Mouse (Mus musculus) heart, embryonic 14.5 days (tissue): ENCODE results near the gene Serpinb7. TPM values are rescaled to one million over a fixed set of nuclear protein-coding genes. Genes with fewer than 3 reads are reported as not detected.

Experiments used
- ATAC-seq: fragments of 200-750 bp; cut with Nextera tagmentation; 2 replicates; pipeline ENCODE4 v1.8.0; 2017; ENCODE audit warnings: low read depth, moderate TSS enrichment; ENCODE audit not compliant: insufficient number of reproducible peaks, insufficient read depth, low FRiP score
- H3K27ac ChIP-seq, 2 experiments: fragments of 200-500 bp in 1 of 2; fragments of 300-500 bp in 1 of 2; sonication (generic) in 1 of 2; replicated peaks in 1 of 2; 2 replicates each; pipeline ENCODE4 v1.5.1; 2012 to 2014; ENCODE audit warnings: low read depth in 2 of 2, low read length in 2 of 2, control low read depth in 1 of 2, mild to moderate bottlenecking in 1 of 2, mixed read lengths in 1 of 2; ENCODE audit not compliant: control insufficient read depth in 1 of 2, insufficient read depth in 1 of 2
- H3K27me3 ChIP-seq: fragments of 300-500 bp; sonication (generic); 2 replicates; pipeline ENCODE4 v1.6.1; 2014; ENCODE audit warnings: mild to moderate bottlenecking, low read length, control low read depth; ENCODE audit not compliant: control insufficient read depth, insufficient read depth
- H3K36me3 ChIP-seq: fragments of 300-500 bp; sonication (generic); 2 replicates; pipeline ENCODE4 v1.6.1; 2014; ENCODE audit warnings: mild to moderate bottlenecking, control low read depth, low read length, mixed read lengths; ENCODE audit not compliant: control insufficient read depth, insufficient read depth
- H3K4me1 ChIP-seq, 2 experiments: fragments of 200-500 bp in 1 of 2; fragments of 300-500 bp in 1 of 2; sonication (generic) in 1 of 2; 2 replicates each; pipeline ENCODE4 v1.6.1; 2012 to 2014; ENCODE audit warnings: low read length in 2 of 2, control low read depth in 1 of 2, mixed read lengths in 1 of 2; ENCODE audit not compliant: control insufficient read depth in 2 of 2, insufficient read depth in 2 of 2
- H3K4me2 ChIP-seq: fragments of 300-500 bp; sonication (generic); 2 replicates; pipeline ENCODE4 v1.6.1; 2014; ENCODE audit warnings: mild to moderate bottlenecking, low read length
- H3K4me3 ChIP-seq, 2 experiments: fragments of 200-500 bp in 1 of 2; fragments of 300-500 bp in 1 of 2; sonication (generic) in 1 of 2; 2 replicates each; pipeline ENCODE4 v1.5.1; 2012 to 2014; ENCODE audit warnings: low read length in 2 of 2, mild to moderate bottlenecking in 2 of 2, control low read depth in 1 of 2, low read depth in 1 of 2, moderate library complexity in 1 of 2; ENCODE audit not compliant: control insufficient read depth in 1 of 2, insufficient read depth in 1 of 2
- H3K9ac ChIP-seq: fragments of 300-500 bp; sonication (generic); 2 replicates; pipeline ENCODE4 v1.6.1; 2014; ENCODE audit warnings: mild to moderate bottlenecking, low read length
- H3K9me3 ChIP-seq: fragments of 300-500 bp; sonication (generic); 2 replicates; pipeline ENCODE4 v1.6.1; 2016; ENCODE audit warnings: low read length, control low read depth; ENCODE audit not compliant: control insufficient read depth
- WGBS: fragments of 180-500 bp; shearing (Covaris S2); extraction: QIAGEN DNeasy Blood & Tissue Kit; methylation state at CpG from one replicate; pipeline ENCODE4 v1.1.7; 2014; 5-methylcytosine and 5-hydroxymethylcytosine counted together
- polyA plus RNA-seq: library from polyadenylated mRNA; unstranded; fragments of >200 nt; fragmentation: Nextera tagmentation; extraction: Ambion mirVana; gene quantifications from 2 replicates; pipeline ENCODE4 v1.2.1, GENCODE M21; 2014

Serpinb7 gene
- polyA plus RNA-seq, 1 experiment from 2014 or later = not detected

DNA sequence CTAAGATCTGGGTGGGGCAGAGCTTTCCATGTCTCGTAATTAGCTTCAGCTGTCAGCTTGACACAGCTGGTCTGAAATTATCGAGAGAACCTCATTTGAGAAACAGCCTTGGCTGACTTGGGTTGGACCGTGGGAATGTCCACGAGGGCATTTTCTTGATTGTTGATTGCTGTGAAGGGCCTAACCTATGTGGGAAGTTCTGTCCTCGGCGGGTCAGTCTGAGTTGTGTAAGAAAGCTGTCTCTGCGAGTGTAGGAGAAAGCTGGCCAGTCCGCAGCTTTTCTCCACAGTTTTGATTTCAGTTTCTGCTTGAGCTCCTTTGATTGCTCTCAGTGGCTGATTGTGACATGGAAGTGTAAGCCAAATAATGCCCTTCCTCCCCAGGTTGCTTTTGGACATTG is 90.1 kb downstream of the Serpinb7 start:
- Histone ChIP-seq H3K27me3 (no peaks in the 10 kb centered on the region), H3K4me3 (no peak overlapping the region), H3K4me2 (no peak overlapping the region), H3K9me3 (no peaks in the 10 kb centered on the region), H3K9ac (no peak overlapping the region), H3K27ac (no peak overlapping the region), H3K36me3 (no peaks in the 10 kb centered on the region), H3K4me1 (no peaks in the 10 kb centered on the region)
- no peak for ATAC-seq
- 75% methylated on average over 8 of the region's 8 CpGs for WGBS

DNA sequence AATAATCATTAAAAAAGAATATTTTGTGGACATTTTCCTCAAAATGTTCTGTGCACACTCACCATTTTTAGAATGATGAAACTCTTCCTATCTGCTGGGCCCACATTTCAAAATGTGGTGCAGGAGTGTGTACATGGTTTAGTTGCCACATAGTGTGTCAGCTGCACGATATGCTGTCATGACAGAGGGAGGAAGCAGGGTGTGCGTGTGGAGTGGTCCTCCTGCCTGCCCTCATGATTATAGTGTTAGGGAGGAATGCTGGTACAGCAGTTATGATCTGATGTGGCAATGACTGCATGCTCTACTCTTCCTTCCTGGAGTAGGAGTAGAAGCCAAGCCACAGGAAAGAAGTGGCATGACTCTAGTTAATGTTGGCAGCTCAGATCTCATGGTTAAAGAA is 97.3 kb downstream of the Serpinb7 start:
- no peak for ATAC-seq
- WGBS = 73% methylated on average over 2 of the region's 2 CpGs

DNA sequence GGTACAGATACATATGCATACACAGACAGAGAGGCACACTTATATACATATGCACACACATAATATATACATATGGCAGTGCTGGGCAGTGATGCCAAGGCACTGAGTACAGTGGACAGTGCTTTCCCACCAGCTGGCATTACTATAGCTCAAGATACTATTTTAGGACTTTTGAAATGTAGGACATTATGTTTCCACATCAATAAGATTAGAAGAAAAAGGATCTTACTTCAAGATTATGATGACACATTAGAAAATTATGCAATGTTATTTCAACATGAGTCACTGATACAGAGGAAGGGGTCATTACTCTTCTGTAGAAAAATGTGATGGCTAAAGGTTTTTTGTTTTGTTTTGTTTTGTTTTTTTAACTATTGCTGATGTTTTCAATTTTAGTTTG is 102.6 kb downstream of the Serpinb7 start:
- H3K9ac ChIP-seq = no peak overlapping the region
- ATAC-seq = no peak
- H3K4me1 ChIP-seq = no peaks in the 10 kb centered on the region
- no peaks in the 10 kb centered on the region for H3K9me3 ChIP-seq
- no peak overlapping the region for H3K4me2 ChIP-seq
- no peak overlapping the region for H3K27ac ChIP-seq
- no peak overlapping the region for H3K4me3 ChIP-seq
- no peaks in the 10 kb centered on the region for H3K36me3 ChIP-seq
- H3K27me3 ChIP-seq = no peaks in the 10 kb centered on the region

More for the DNA sequence above, 97.3 kb downstream of the Serpinb7 start:
- no peak overlapping the region for H3K27ac ChIP-seq
- H3K27me3 ChIP-seq = no peaks in the 10 kb centered on the region
- H3K4me2 ChIP-seq = no peak overlapping the region
- H3K4me1 ChIP-seq = no peaks in the 10 kb centered on the region
- H3K9ac ChIP-seq = no peak overlapping the region
- H3K4me3 ChIP-seq = no peak overlapping the region
- H3K36me3 ChIP-seq = no peaks in the 10 kb centered on the region
- H3K9me3 ChIP-seq = no peaks in the 10 kb centered on the region

Other genes starting within 250 kb of the Serpinb7 start
- gene Serpinb3b, start 121.3 kb upstream of the Serpinb7 start, polyA plus RNA-seq = not detected in 2 replicates
- not detected in 2 replicates for gene Serpinb3c, start 121.3 kb upstream of the Serpinb7 start, polyA plus RNA-seq
- not detected in 2 replicates for gene Serpinb11, start 38.5 kb upstream of the Serpinb7 start, polyA plus RNA-seq
- gene Serpinb2, start 111.8 kb downstream of the Serpinb7 start, polyA plus RNA-seq = not detected in 2 replicates
- gene Serpinb8, start 190.4 kb downstream of the Serpinb7 start, polyA plus RNA-seq = 3.1 and 3.2 TPM in 2 replicates